Mouse (Mus musculus) gastrocnemius, postnatal 10 days (tissue): Measurements from ENCODE around the gene Arrdc4. TPM values are rescaled to one million over a fixed set of nuclear protein-coding genes. Genes with fewer than 3 reads are reported as not detected.

Experiments
- DNase-seq: peaks from one replicate; pipeline ENCODE4 v3.0.0; 2021; ENCODE audit warnings: mixed read lengths
- total RNA-seq, 2 experiments: library from RNA; stranded (reverse); gene quantifications; 2 replicates each; pipeline ENCODE4 v1.2.3; 2021

The Arrdc4 gene
- total RNA-seq, 2 experiments from 2014 or later: 13.0 to 13.1 TPM

DNA sequence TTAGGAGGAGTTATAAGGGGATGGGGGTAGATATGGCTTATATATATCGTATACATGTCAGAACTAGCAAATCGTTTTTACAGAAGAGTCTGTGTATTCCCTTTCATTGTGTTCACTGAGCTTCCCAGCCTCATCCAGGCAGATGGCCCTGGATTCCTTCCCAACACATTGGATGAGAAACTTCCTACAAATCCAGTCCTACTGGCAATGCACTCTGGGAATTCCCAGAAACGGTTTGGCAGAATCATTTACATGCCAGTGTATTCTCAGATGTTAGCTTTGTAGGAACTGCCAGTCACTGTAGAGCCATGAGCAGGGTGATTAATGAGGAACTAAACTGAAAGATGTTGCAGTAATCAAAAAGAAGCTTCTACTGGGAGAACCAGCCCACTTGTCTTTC lies 36.6 kb downstream of the Arrdc4 start:
- DNase-seq: no peak

- no peak for DNase-seq
Observed at GRCm38 (mm10) chr7:68709319-68709573, 39.8 kb downstream of the Arrdc4 start.

DNA sequence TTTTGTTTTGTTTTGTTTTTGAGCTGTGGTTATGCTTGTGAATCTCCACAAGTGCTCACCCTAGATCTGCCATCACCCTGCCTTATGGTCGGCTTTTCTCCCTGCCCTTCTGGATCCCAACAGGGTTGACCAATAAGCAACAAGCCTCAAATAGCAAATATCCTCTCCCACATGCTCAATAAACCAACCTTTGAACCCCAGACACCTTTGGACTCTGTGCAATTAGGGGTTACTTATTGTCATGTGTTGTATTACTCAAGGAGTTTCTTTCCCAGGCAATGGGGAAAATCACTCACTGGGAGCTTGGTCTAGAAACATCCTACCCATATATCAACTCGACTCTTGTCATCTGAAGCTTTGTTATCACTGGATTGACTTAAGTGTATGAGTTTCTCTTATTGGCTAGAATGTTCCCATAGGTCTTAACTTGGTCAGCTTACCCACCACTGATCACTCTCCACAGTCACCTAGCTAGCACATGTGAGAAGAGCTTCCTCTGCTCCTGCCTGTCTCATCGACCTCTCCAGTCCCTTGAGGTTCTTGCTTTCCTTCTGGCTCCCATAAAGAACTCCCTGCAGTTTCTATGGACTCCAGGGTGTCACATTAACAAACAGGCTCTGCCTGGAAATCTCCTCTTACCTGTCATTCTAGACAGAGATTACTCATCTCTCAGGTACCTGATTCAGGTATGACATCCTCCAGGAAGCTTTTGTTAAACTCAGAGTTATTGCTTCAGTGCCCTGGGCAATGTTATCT lies 40.3 kb downstream of the Arrdc4 start:
- no peak for DNase-seq

DNA sequence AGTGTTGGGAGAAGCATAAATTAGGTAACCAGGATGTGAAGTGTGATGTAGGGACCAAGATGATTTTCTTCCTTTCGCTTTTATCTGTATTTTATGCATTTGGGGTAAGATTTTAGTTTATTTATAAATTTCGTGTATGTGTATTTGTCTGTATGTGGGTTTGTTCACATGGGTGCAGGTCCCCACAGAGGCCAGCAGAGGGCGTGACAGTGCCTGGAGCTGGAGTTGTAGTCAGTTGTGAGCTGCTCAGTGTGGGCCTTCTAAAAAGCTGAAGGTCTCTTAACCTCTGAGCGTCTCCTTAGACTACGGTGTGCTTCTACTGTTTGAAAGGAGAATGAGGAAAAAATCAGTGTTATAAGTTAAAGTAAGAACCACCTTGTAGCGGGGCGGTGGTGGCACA lies 43.9 kb downstream of the Arrdc4 start:
- DNase-seq: no peak

DNA sequence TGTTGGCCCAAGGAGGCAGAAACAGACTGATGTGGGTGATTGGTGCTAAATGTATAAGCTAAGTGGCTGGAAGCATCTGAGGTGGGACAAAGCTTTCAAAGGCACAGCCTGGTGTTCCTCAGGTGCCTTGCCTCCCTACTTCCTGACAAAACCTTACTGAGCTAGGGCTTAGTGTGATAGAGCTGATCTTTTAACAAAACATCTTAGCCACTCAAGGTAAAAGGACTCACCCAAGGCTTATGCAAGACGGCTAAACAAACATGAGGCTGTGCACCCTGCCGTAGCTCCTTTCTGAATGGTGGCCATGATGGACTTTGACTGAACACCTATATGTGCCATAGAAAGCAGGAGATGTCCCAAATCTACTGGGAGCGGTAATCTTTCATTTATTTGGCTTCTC lies 51.7 kb downstream of the Arrdc4 start:
- DNase-seq: no peak

- DNase-seq: no peak
Observed at GRCm38 (mm10) chr7:68696908-68697307, 52.1 kb downstream of the Arrdc4 start.

DNA sequence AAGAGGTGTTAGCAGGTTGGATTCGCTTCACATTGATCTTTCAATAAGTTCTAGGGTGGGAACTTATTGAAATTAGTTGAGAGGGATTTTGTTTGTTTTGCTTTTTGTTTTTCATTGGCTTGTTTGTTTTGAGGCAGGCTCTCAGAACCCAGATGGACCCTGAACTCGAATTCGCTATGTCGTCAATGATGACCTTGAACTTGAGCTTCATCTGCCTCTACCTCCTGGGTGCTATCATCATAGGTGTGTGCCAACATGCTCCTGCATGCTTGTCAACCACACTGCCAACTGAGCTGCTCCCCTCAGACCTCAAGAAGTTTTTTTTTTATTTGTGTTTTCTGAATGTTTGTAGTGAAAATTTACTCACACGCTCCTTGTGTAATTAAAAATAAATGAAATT lies 52.6 kb downstream of the Arrdc4 start:
- DNase-seq: no peak

- no peak for DNase-seq
Observed at GRCm38 (mm10) chr7:68692731-68693130, 56.3 kb downstream of the Arrdc4 start.

- DNase-seq: no peak
Observed at GRCm38 (mm10) chr7:68691454-68691853, 57.6 kb downstream of the Arrdc4 start.

DNA sequence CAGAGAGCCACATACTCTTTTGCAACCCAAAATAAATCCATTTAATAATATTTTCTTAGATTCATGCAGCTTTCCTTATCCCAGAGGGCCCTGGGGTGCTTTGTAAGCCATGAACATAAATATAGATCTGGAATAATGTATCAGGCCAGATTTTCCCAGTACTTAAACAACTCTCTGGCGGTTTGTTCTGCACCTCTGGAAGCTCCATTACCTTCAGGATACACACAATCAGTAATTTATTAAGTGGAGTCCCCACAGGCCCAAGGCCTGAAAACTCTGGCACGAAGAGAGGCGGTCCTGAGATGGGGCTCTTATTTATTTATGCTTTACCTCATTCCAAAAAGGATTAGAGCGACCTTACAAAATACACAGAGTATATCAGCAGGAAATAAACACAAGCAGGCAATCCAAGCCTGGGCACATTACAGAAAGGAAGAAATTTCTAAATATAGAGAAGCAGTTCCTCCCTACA lies 61.9 kb downstream of the Arrdc4 start:
- no peak for DNase-seq
